Mouse (Mus musculus) heart, adult 8-10 months (tissue): Measurements from ENCODE around the gene Slc25a22. TPM values are rescaled to one million over a fixed set of nuclear protein-coding genes. Genes with fewer than 3 reads are reported as not detected.

Source experiments
- DNase-seq: peaks from one replicate; pipeline ENCODE4 v3.0.0; 2022; ENCODE audit warnings: low spot score
- total RNA-seq, 4 experiments: library from RNA; stranded (reverse); gene quantifications; 2 replicates each; pipeline ENCODE4 v1.2.4; 2022

Slc25a22 gene
- total RNA-seq, 4 experiments from 2014 or later, result 44.3 to 76.1 (median 66.5) TPM

GRCm38 (mm10) chr7:141472226-141472625 is 34.5 kb upstream of the Slc25a22 start:
- DNase-seq, result no peak

GRCm38 (mm10) chr7:141471236-141471635 is 33.5 kb upstream of the Slc25a22 start:
- no peak for DNase-seq

GRCm38 (mm10) chr7:141470637-141470944 is 32.9 kb upstream of the Slc25a22 start:
- DNase-seq, result no peak

GRCm38 (mm10) chr7:141469901-141470636 is 32.4 kb upstream of the Slc25a22 start:
- no peak for DNase-seq

GRCm38 (mm10) chr7:141469352-141469751 is 31.7 kb upstream of the Slc25a22 start:
- no peak for DNase-seq

GRCm38 (mm10) chr7:141468522-141469211 is 31.0 kb upstream of the Slc25a22 start:
- peak; percentile 82 for DNase-seq

- DNase-seq, result no peak
These were observed 30.5 kb upstream of the Slc25a22 start for GRCm38 (mm10) chr7:141468164-141468521.

- DNase-seq, result peak; percentile 89
These were observed 29.7 kb upstream of the Slc25a22 start, which contains the start of gene Cd151 for GRCm38 (mm10) chr7:141467230-141468030. Gene Cd151 (plus strand): TSS chr7:141467392.

- no peak for DNase-seq
These were observed 29.0 kb upstream of the Slc25a22 start for GRCm38 (mm10) chr7:141466607-141467148.

- DNase-seq, result no peak
These were observed 28.3 kb upstream of the Slc25a22 start for GRCm38 (mm10) chr7:141466045-141466394.

- DNase-seq, result no peak
These were observed 27.8 kb upstream of the Slc25a22 start for GRCm38 (mm10) chr7:141465388-141466044.

- DNase-seq, result no peak
These were observed 27.0 kb upstream of the Slc25a22 start for GRCm38 (mm10) chr7:141464603-141465201.

- DNase-seq, result peak; percentile 88
These were observed 26.3 kb upstream of the Slc25a22 start for GRCm38 (mm10) chr7:141463824-141464602.

GRCm38 (mm10) chr7:141462333-141462821 is 24.7 kb upstream of the Slc25a22 start:
- DNase-seq, result no peak

- no peak for DNase-seq
These were observed 24.0 kb upstream of the Slc25a22 start for GRCm38 (mm10) chr7:141461521-141462332.

- no peak for DNase-seq
These were observed 22.9 kb upstream of the Slc25a22 start, which contains the start of gene Cracr2b for GRCm38 (mm10) chr7:141460391-141461113. Gene Cracr2b (plus strand): TSS chr7:141461094.

GRCm38 (mm10) chr7:141460001-141460390 is 22.3 kb upstream of the Slc25a22 start:
- DNase-seq, result no peak

- DNase-seq, result no peak
These were observed 21.6 kb upstream of the Slc25a22 start for GRCm38 (mm10) chr7:141459301-141459711.

- no peak for DNase-seq
These were observed 21.0 kb upstream of the Slc25a22 start for GRCm38 (mm10) chr7:141458661-141459060.
